Mouse (Mus musculus): Measurements from ENCODE around the gene Gm20388.

Gene Gm20388

DNA sequence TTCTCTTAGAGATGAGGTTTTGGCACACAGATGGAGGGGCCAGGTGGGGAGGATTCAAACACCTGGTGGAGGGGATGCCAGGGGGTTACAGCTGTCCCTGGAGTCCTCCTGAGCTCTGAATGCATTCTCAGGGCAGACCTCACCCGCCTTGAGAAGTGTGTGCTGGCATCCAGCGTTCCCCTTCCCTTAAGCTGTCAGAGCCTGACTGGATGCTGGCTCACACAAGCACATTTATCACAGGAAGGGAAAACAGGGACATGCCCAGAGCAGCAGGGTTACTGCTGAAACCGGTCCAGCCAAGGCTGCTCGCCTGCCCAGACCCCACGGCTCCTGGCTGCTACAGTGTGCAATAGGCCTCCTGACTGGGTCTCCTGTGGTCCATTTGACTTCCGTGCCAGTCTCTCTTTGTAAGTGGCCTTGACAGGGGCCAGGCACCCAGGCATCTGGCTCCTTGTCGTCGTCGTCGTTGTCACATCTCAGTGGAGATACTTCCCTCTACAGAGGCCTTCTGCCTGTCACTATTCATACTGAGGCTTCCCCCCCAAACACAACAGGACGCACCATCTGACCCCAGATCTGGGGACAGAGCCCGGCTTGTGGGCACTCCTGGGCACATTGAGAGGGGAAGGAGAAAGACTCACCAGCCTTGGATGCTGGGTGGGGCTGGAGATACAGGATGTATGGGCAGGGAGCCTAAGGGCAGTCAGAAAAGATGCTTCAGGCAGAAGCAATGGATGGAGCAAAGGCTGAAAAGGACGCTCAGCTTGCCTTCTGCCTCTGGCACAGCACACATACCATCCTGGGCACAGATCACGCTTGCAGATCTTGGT is 2810.4 kb downstream of the Gm20388 start:
- DNase-seq (ENCODE audit: low spot score): no peak

DNA sequence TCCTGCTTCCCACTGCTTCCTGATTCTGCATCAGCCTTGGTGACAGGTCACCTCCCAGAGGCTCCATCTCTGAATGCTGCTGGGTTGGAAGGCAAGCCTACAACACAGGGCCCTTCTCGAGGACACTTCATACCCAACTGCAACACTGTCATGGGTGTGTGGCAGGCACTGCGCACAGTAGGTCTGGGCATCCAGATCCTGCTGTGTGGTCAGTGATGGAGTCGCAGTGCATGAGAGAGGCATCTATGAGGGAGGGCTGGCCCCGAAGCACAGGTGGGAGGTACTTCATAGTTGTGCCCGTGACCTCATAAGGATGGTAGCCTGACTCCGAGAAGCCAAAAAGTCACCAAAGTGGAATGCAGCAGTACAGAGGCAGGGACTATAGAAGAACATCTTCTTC is 2814.5 kb downstream of the Gm20388 start:
- no peak for DNase-seq (ENCODE audit: low spot score)

DNA sequence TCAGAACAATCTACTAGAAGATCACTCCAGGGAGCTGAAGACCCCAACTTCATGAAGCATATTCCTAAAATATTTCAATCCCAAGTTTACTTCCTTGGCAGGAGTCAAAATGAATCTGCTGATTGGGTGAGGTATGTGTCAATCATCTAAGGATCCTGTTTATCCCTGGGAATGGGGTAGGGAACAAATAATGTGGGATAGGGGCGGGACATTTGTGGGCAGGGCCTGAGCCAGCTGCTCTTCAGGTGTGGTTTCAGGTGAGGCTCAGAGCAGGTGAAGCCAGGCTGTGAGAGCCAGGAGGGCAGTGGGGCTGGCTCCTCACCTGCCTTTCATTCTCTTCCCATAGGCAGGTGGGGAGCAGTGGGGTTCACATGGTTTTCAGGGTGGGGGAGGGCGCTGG is 2816.1 kb downstream of the Gm20388 start:
- DNase-seq (ENCODE audit: low spot score): no peak

DNA sequence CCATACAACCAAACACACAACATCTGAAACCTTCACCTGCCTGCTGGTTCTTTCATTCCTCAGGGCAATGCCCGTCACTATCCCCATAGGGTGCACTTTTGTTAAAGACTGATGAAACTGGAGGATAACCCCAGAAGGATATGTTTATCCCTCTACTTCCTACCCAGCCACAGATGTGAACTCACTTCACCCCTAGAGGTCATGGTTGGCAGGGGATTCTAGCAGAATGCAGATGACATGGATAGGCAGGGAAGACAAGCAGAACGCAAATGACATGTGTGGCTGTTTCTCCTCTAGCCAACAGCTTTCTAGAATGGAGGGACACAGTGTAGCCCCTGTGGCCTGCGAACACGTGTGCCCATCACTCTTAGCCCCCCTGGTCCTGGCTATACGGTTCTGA is 2816.8 kb downstream of the Gm20388 start:
- DNase-seq (ENCODE audit: low spot score): no peak

DNA sequence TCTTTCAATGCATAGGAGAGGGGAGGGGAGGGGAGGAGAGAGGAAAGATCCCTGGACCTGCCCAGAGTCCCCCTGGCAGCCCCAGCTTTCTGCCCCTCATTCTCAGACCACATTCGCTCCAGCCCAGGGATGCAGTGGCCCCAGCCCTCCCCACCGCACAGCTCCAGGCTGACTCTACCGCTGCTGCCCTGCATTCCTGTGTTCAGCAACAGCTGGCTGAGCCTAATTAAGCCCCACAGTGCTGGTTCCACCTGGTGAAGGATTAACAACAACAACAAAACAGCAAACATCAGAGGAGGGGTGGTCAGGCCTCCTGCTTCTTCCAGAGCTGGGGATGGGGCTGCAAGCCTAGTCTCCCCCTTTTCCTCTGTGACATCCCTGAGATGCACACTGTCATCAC is 2818.0 kb downstream of the Gm20388 start:
- DNase-seq (ENCODE audit: low spot score): no peak

DNA sequence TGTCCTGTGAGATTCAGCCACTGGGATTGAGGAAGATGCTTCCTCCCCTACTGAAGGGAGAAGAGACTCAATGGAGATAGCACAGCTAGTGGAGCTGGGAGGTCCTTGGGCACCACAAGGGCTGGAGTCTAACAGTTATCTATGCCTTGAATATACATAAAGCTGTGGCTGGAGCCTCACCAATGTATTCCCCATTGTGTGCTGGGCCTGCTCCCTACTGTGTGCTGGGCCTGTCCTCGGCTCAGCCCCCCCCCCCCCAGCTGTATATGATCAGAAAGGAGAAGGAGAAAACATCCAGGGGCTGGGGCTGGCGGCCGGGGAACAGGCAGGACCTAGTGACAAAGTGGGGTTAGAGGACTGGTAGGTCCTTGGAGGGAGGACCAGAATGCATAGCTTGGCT is 2824.5 kb downstream of the Gm20388 start:
- DNase-seq (ENCODE audit: low spot score): no peak

DNA sequence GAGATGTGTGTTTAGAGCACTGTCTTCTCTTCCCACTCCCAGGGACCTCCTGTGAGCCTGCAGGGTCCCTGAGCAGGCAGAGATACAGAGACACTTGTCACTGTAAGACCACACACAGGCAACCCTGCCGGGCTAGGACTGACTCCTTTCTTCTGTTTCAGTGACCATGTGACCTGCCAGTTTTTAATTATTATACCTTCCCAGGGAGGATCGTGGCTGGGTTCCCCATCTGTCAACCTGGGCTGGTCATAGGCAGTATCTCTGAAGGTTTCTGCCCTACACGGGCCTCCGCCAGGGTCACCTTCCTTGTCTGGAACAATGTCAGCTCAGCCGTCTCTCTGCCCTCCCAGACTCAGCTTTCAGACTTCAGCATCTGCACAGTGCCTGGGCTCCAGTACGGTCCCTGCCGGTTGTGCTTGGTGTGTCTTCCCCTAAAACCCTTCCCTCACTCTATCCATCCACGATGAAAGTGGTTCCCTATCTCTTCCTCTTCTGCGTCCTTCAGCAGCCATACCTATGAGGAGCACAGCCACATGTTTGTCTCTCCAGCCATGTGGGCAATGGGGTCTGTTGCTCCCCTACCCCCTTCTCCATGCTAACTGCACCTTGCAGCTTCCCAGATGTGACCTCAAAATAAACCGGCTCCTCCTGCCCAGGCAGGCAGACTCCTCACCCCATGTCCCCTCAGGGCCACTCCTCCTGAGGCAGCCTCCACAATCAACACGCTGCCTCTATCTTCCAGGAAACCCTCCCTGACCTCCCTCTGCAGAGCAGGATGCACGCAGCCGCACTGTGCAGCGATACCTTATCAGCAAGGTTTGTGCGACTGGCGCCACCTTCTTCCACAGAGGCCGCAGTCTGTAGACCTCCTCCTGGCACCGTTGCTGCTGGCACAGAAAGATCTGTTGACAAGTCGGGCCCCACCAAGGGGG is 2825.2 kb downstream of the Gm20388 start:
- no peak for DNase-seq (ENCODE audit: low spot score)

DNA sequence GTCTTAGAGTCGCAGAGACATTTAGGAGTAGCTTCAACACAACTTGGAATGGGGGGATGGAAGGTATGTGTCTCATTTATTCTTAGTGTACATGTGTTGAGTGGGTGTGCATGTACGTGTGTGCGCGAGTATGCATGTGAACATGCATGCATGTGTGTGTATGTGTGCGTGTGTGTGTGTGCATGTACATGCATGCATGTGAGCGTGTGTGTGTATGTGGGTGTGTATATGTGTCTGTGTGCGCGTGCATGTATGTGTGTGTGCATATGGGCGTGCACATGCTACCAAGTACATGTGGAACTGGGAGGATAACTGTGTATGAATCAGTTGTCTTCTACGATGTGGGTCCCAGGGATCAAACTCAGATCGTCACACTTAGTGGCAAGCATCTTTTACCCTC is 2826.0 kb downstream of the Gm20388 start:
- DNase-seq (ENCODE audit: low spot score): no peak

DNA sequence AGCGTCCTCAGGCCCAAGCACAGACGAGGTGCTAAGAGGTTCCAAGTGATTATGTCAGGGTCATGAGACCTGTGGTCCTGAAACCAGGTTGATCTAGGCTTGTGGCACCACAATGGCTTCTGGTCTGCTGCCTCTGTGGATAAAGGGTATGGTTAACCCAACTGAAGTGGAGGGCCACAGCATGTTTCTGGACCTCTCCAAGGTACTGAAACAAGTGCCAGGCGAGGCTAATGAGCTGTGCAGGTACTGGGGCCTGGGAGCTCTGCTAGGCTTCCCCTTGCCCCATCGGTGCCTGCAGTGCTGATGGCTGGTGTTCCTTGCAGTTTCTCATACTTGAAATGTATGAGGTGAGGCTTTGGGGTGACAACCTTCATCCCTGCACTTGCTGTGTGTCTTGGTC is 2826.4 kb downstream of the Gm20388 start:
- no peak for DNase-seq (ENCODE audit: low spot score)

DNA sequence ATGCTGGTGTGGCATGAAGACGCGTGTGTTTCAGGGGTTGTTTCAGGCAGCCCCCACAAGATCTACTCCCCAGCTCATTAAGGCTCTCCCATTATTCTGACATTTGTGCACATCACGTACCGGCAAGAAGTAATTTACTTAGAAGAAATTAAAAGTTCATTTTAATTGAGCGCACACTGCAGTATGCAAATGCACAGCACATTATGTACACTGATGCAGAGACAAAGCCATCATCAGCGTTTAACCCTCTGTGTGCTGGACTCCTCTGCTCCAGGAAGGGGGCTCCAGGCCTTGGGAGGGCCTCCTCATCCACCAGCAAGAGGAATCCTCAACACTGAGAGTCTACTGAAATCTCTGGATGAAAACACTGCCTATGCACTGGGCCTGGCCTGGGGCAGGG is 2827.2 kb downstream of the Gm20388 start:
- no peak for DNase-seq (ENCODE audit: low spot score)

DNA sequence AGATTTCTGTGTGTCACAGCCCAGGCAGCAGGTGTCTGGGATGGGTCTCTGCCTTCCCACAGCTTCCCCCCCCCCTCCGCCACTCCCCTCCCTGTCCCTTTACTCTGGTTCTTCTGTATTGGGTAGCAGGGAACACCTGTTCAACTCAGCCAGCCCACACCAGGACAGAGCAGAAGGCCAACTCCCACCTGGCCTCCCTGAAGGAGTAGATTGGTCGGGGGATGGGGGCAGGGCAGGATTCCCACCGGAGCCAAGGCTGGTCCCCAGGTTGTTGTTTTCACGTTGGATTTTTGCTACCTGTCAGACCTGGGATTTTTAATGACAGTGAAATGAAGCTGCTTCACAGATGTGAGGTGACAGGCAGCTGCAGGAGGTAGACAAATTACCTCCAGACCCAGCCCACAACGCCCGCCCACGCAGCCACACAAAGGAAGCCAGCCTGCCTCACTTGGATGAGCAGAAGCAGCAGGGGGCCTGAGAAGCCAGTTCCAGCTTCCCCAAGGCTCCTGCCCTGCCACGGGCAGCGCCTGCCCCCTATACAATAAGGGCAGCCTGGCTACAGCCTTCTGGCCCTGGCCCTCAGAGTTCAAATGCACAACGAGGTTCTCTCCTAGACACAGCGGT is 2828.6 kb downstream of the Gm20388 start:
- no peak for DNase-seq (ENCODE audit: low spot score)

DNA sequence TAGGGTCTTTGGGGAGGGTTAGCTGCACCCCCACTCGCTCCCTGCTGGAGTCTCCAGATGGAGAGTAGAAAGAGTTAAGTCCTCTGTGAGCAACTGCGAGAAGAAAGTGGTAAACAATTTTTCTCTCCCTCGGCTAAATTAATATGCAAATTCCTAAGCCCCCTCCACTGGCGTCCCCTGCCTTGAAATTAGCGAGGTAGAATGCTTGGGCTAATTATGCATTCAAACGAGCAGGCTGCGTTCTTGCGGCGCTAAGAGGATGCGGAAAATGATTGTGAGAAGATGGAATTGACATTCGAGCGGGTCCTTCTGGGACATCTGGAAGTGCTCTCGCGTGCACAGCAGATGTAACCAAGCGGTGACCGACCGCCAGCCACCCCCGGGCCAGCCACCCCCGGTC is 2831.8 kb downstream of the Gm20388 start:
- no peak for DNase-seq (ENCODE audit: low spot score)

DNA sequence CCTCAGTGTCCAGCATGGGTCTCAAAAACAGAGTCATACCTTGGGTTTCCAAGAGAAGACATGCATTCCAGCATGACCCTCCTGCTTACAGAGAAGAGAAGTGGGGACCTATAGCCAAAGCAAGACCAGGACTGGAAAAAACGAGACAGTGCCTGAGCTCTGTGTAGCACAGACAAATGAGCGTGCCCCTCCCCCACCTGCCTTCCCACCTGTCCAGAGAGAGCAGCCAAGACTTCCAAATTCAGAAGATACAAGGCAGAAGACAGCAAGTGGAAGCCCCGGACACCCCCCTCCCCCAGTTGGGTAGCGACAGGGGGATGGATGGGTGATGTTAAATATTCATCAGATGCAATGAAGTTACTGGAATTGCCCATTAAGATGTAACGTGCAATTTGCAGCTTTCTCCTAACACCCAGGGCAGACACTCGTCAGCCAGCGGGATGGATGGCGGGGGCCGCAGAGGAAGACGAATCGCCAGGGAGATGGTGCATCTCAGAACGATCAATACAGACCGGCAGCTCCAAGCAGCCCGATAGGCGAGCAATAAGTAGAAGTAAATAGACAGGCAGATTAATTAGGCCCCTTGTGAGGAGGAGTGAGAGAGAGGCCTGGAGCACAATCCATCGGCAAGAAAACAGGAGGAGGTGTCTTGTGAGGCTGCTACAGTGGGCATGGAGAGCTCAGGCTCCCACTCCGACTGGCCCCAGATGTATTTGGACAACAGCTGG is 2834.5 kb downstream of the Gm20388 start:
- no peak for DNase-seq (ENCODE audit: low spot score)

DNA sequence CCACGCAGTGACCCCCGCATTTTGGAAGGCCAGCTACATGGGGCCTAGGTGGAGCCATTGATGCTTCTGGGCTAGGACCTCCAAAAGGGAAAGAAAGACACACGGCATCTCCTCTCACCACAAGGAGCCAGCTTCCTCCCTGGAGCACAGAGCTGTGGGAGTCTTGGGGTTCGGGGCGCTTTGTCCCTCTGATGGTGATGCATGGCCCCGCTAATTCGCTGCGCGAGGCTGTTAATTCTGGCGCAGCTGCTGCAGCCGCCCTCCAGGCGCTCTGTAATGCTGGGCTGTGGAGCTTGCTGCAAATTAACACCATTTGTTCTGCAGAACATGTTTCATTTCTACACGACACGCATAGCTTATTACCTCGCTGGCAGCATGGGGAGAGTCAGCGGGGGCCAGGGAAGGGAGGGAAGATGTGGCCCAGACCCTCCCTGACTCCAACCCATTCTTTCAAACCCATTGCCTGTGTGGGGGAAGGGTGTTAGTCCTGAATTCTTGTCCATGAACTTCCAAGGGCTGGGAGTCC is 2835.2 kb downstream of the Gm20388 start:
- DNase-seq (ENCODE audit: low spot score): no peak

DNA sequence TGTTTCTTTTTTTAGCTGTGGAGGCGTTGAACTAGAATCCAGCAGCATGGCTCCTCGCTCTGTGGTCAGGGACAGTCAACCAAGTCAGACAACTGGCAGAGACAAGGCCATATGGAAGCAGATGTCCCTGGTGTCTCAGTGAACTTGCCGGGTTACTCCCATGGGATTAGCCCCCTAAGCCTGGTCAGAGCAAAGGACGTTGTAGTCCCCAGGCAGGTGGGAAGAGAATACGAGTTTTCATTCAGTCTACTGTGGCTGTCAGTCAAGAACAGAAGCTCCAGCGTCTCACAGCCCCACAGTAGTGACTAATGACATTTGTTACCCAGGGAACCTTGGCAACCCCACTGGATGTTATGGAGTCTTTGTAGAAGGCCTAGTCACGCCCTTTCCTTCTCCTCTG is 2835.8 kb downstream of the Gm20388 start:
- no peak for DNase-seq (ENCODE audit: low spot score)

DNA sequence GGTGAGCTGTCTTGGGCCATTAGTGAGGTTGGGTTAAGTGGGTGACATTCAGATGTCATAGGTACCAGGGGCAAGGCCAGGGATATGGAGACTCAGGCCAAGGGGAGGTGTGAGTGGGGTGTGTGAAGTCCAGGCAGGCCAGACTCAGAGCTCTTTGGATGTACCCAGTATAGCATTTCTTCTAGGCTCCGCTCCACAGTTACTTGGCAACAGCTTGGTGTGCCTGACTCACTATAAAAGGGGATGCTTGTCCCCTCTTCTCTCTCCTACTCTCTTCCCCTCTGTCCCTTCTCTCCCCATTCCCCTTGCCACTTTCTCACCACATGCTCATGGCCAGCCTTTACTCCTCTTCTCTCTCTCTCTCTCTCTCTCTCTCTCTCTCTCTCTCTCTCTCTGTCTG is 2837.2 kb downstream of the Gm20388 start:
- DNase-seq (ENCODE audit: low spot score): no peak

DNA sequence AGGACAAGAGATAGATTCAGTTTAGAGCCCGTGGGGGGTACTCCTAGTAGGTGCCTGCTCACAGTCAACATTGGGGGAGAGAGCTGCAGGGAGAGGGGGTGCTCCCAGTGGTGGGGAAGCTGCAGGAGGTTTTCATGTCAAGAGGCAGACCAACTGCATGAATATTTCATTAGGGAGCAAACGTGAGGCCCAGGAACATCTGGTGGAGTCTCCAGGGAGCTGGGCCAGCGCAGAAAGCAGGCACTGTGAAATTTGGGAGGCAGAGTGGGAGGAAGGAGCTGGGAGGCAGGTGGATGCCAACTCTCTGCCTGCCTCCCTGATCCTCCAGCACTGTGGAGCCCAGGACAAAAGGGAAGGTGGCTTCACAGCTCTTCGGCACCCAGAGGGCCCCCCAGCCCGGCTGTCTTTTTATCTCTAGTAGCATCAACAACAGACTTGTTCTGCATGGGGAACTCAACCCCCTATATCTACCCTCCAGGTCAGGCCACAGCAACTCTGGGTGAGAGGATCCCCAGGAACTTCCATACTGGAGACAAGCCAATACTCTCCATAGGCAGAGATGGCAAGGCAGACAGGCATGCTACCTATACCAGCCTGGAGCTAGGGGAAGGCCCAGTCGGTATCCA is 2838.8 kb downstream of the Gm20388 start:
- no peak for DNase-seq (ENCODE audit: low spot score)

DNA sequence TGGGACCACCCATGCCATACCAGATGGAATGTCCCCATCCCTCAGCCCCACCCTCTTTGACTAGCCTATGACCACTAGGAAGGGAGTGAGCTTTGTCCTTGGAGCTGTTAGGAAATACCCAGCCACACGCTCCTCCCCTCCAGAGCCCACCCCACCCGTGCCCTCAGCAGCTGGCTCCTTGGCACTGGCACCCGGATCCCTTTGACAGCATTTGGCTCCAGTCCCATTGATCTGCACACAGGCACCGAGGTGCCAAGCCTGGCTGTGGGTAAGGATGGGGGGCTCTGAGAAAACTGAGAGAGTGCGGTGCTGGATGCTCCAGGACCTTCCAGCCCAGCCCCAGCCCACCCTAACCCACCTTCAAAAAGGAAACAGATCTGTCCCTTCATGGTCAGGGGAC is 2840.7 kb downstream of the Gm20388 start:
- DNase-seq (ENCODE audit: low spot score): no peak

DNA sequence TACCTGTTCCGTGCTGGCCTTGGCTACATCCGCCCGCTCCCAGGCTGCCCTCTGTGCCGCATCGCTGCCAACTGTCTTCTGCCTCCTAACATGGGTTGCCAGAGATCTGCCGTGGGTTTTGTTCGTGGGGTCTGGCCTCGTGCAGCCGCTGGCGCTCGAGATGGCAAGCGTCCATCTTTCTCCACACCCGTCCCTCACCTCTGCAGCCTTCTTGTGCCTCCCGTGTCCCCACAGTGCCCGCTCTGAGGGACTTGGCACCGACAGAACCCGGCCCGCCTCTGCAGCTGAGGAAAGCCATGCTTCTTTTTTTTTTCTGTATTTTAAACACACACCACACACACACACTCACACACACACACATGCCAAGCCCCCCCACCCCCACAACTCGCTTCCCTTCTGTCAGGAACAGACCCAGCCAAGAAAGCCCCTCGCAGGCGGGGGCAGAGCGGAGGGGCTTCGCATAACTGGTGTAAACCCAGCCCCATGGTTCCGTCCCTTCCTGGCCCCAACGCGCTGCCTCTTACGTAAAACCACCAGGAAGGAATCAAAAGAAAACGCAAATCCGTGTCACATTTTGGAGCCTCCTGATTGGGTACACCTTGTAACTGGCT is 2841.6 kb downstream of the Gm20388 start:
- DNase-seq (ENCODE audit: low spot score): no peak

DNA sequence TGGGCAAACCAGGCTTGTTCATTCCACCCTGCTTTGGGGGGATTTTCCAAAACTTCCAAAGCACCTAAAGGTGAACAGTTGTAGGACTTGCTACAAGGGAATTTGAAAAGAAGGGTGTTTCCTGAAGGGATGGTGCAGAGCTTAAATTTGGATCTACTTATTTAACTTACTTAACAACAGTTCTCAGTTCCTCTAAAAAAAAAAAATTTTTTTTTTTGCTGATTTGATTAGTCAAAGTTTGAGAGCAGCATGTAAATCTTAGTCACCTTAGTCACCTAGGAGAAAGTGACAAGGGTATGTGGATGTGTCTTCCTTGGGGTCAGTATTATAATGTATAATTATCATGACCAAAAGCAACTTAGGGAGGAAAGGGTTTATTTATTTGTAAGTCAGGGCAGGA is 2848.0 kb downstream of the Gm20388 start:
- no peak for DNase-seq (ENCODE audit: low spot score)

DNA sequence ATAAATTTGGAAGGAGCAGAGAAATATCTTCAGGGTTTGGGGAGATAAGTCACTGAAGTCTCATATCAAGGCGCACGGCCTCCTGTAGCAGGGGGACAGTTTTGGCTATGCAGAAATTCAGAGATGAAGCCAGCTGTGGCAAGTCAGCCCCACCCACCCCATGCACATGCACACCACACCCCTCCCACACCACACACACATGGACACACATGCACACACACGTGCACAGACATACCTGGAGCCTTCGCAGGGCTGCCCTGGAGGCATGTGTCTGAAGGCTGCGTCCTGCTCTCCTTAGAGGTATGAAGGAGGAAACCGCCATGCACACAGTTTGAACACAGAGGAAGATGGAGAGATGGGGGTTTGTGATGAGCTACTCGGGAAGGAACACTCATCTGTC is 2849.5 kb downstream of the Gm20388 start:
- DNase-seq (ENCODE audit: low spot score): no peak

All from ovary, postnatal 14 days (tissue).